Mouse (Mus musculus): Measurements from ENCODE around the gene Trpm8. TPM values are rescaled to one million over a fixed set of nuclear protein-coding genes. Genes with fewer than 3 reads are reported as not detected.

Trpm8 gene
- polyA plus RNA-seq, 1 experiment from 2014 or later = not detected

- H3K4me1 ChIP-seq (replicated peaks; ENCODE audit: control insufficient read depth, insufficient read depth, low read length) = no peaks in the 10 kb centered on the region
- WGBS = 65% methylated on average over 8 of the region's 8 CpGs
- H3K4me3 ChIP-seq (ENCODE audit: low read depth, low read length) = no peak overlapping the region
- H3K9ac ChIP-seq (ENCODE audit: low read depth, low read length) = no peak overlapping the region
- DNase-seq (ENCODE audit: low spot score) = peak; percentile 7
- H3K36me3 ChIP-seq (ENCODE audit: control insufficient read depth, insufficient read depth, low read length) = 0 out of 2 replicates have a peak, but pooled peaks cover 2% of the 10 kb centered on the region
- H3K27me3 ChIP-seq (ENCODE audit: control insufficient read depth, insufficient read depth, low read length) = no peaks in the 10 kb centered on the region
- H3K9me3 ChIP-seq (ENCODE audit: control insufficient read depth, low read length) = peaks cover 86% of the 10 kb centered on the region
- no peak overlapping the region for H3K4me2 ChIP-seq (replicated peaks; ENCODE audit: low read depth, low read length)
- ATAC-seq (ENCODE audit: low FRiP score) = no peak
- no peak overlapping the region for H3K27ac ChIP-seq (ENCODE audit: low read depth, low read length)
Observed at GRCm38 (mm10) chr1:88304261-88304985, 27.0 kb downstream of the Trpm8 start.

- Histone ChIP-seq H3K4me1 (replicated peaks; ENCODE audit: control insufficient read depth, insufficient read depth, low read length) (no peaks in the 10 kb centered on the region), H3K36me3 (ENCODE audit: control insufficient read depth, insufficient read depth, low read length) (0 out of 2 replicates have a peak, but pooled peaks cover 2% of the 10 kb centered on the region), H3K4me3 (ENCODE audit: low read depth, low read length) (no peak overlapping the region), H3K27me3 (ENCODE audit: control insufficient read depth, insufficient read depth, low read length) (no peaks in the 10 kb centered on the region), H3K27ac (ENCODE audit: low read depth, low read length) (no peak overlapping the region), H3K9me3 (ENCODE audit: control insufficient read depth, low read length) (peaks cover 86% of the 10 kb centered on the region), H3K4me2 (replicated peaks; ENCODE audit: low read depth, low read length) (no peak overlapping the region), H3K9ac (ENCODE audit: low read depth, low read length) (no peak overlapping the region)
- WGBS = 55% methylated on average over 6 of the region's 6 CpGs
- ATAC-seq (ENCODE audit: low FRiP score) (no peak), DNase-seq (ENCODE audit: low spot score) (peak; percentile 3)
Observed at GRCm38 (mm10) chr1:88305018-88305795, 27.7 kb downstream of the Trpm8 start.

GRCm38 (mm10) chr1:88306543-88306942 lies 29.1 kb downstream of the Trpm8 start:
- H3K9ac ChIP-seq (ENCODE audit: low read depth, low read length) = no peak overlapping the region
- H3K4me2 ChIP-seq (replicated peaks; ENCODE audit: low read depth, low read length) = no peak overlapping the region
- no peaks in the 10 kb centered on the region for H3K4me1 ChIP-seq (replicated peaks; ENCODE audit: control insufficient read depth, insufficient read depth, low read length)
- H3K27me3 ChIP-seq (ENCODE audit: control insufficient read depth, insufficient read depth, low read length) = no peaks in the 10 kb centered on the region
- peak; percentile 6 for DNase-seq (ENCODE audit: low spot score)
- 0 out of 2 replicates have a peak, but pooled peaks cover 2% of the 10 kb centered on the region for H3K36me3 ChIP-seq (ENCODE audit: control insufficient read depth, insufficient read depth, low read length)
- no peak overlapping the region for H3K27ac ChIP-seq (ENCODE audit: low read depth, low read length)
- H3K9me3 ChIP-seq (ENCODE audit: control insufficient read depth, low read length) = peaks cover 77% of the 10 kb centered on the region
- 63% methylated on average over 1 of the region's 1 CpGs for WGBS
- H3K4me3 ChIP-seq (ENCODE audit: low read depth, low read length) = no peak overlapping the region
- ATAC-seq (ENCODE audit: low FRiP score) = no peak

GRCm38 (mm10) chr1:88307180-88307579 lies 29.7 kb downstream of the Trpm8 start:
- H3K9me3 ChIP-seq (ENCODE audit: control insufficient read depth, low read length) = peaks cover 71% of the 10 kb centered on the region
- no peak overlapping the region for H3K9ac ChIP-seq (ENCODE audit: low read depth, low read length)
- no peak overlapping the region for H3K27ac ChIP-seq (ENCODE audit: low read depth, low read length)
- 67% methylated on average over 12 of the region's 12 CpGs for WGBS
- H3K4me1 ChIP-seq (replicated peaks; ENCODE audit: control insufficient read depth, insufficient read depth, low read length) = no peaks in the 10 kb centered on the region
- H3K27me3 ChIP-seq (ENCODE audit: control insufficient read depth, insufficient read depth, low read length) = no peaks in the 10 kb centered on the region
- H3K4me2 ChIP-seq (replicated peaks; ENCODE audit: low read depth, low read length) = no peak overlapping the region
- no peak overlapping the region for H3K4me3 ChIP-seq (ENCODE audit: low read depth, low read length)
- H3K36me3 ChIP-seq (ENCODE audit: control insufficient read depth, insufficient read depth, low read length) = 0 out of 2 replicates have a peak, but pooled peaks cover 2% of the 10 kb centered on the region
- DNase-seq (ENCODE audit: low spot score) = peak; percentile 5
- ATAC-seq (ENCODE audit: low FRiP score) = no peak

- DNase-seq (ENCODE audit: low spot score) = no peak
- no peak for ATAC-seq (ENCODE audit: low FRiP score)
- Histone ChIP-seq H3K36me3 (ENCODE audit: control insufficient read depth, insufficient read depth, low read length) (0 out of 2 replicates have a peak, but pooled peaks cover 2% of the 10 kb centered on the region), H3K27ac (ENCODE audit: low read depth, low read length) (no peak overlapping the region), H3K4me1 (replicated peaks; ENCODE audit: control insufficient read depth, insufficient read depth, low read length) (no peaks in the 10 kb centered on the region), H3K4me2 (replicated peaks; ENCODE audit: low read depth, low read length) (no peak overlapping the region), H3K4me3 (ENCODE audit: low read depth, low read length) (no peak overlapping the region), H3K9ac (ENCODE audit: low read depth, low read length) (no peak overlapping the region), H3K27me3 (ENCODE audit: control insufficient read depth, insufficient read depth, low read length) (no peaks in the 10 kb centered on the region), H3K9me3 (ENCODE audit: control insufficient read depth, low read length) (peaks cover 58% of the 10 kb centered on the region)
- WGBS = 57% methylated on average over 2 of the region's 2 CpGs
Observed at GRCm38 (mm10) chr1:88309020-88309419, 31.6 kb downstream of the Trpm8 start.

- peaks cover 50% of the 10 kb centered on the region for H3K9me3 ChIP-seq (ENCODE audit: control insufficient read depth, low read length)
- no peak overlapping the region for H3K27ac ChIP-seq (ENCODE audit: low read depth, low read length)
- WGBS = 54% methylated on average over 3 of the region's 3 CpGs
- H3K4me2 ChIP-seq (replicated peaks; ENCODE audit: low read depth, low read length) = no peak overlapping the region
- peak; percentile 44; the same call in 1 of the 2 replicates for ATAC-seq (ENCODE audit: low FRiP score)
- H3K4me1 ChIP-seq (replicated peaks; ENCODE audit: control insufficient read depth, insufficient read depth, low read length) = no peaks in the 10 kb centered on the region
- no peak overlapping the region for H3K9ac ChIP-seq (ENCODE audit: low read depth, low read length)
- H3K36me3 ChIP-seq (ENCODE audit: control insufficient read depth, insufficient read depth, low read length) = 0 out of 2 replicates have a peak, but pooled peaks cover 2% of the 10 kb centered on the region
- DNase-seq (ENCODE audit: low spot score) = peak; percentile 1
- H3K4me3 ChIP-seq (ENCODE audit: low read depth, low read length) = no peak overlapping the region
- H3K27me3 ChIP-seq (ENCODE audit: control insufficient read depth, insufficient read depth, low read length) = no peaks in the 10 kb centered on the region
Observed at GRCm38 (mm10) chr1:88309905-88310304, 32.4 kb downstream of the Trpm8 start.

GRCm38 (mm10) chr1:88310349-88310748 lies 32.9 kb downstream of the Trpm8 start:
- Histone ChIP-seq H3K36me3 (ENCODE audit: control insufficient read depth, insufficient read depth, low read length) (0 out of 2 replicates have a peak, but pooled peaks cover 2% of the 10 kb centered on the region), H3K4me3 (ENCODE audit: low read depth, low read length) (no peak overlapping the region), H3K27me3 (ENCODE audit: control insufficient read depth, insufficient read depth, low read length) (no peaks in the 10 kb centered on the region), H3K4me2 (replicated peaks; ENCODE audit: low read depth, low read length) (no peak overlapping the region), H3K9me3 (ENCODE audit: control insufficient read depth, low read length) (peaks cover 45% of the 10 kb centered on the region), H3K27ac (ENCODE audit: low read depth, low read length) (no peak overlapping the region), H3K9ac (ENCODE audit: low read depth, low read length) (no peak overlapping the region), H3K4me1 (replicated peaks; ENCODE audit: control insufficient read depth, insufficient read depth, low read length) (no peaks in the 10 kb centered on the region)
- DNase-seq (ENCODE audit: low spot score) = peak; percentile 1
- peak; percentile 36; the same call in 1 of the 2 replicates for ATAC-seq (ENCODE audit: low FRiP score)
- 64% methylated on average over 3 of the region's 3 CpGs for WGBS

- H3K9ac ChIP-seq (ENCODE audit: low read depth, low read length) = no peak overlapping the region
- H3K4me3 ChIP-seq (ENCODE audit: low read depth, low read length) = no peak overlapping the region
- H3K9me3 ChIP-seq (ENCODE audit: control insufficient read depth, low read length) = no peaks in the 10 kb centered on the region
- H3K36me3 ChIP-seq (ENCODE audit: control insufficient read depth, insufficient read depth, low read length) = no peaks in the 10 kb centered on the region
- DNase-seq (ENCODE audit: low spot score) (no peak), ATAC-seq (ENCODE audit: low FRiP score) (no peak)
- H3K4me1 ChIP-seq (replicated peaks; ENCODE audit: control insufficient read depth, insufficient read depth, low read length) = no peaks in the 10 kb centered on the region
- no peak overlapping the region for H3K27ac ChIP-seq (ENCODE audit: low read depth, low read length)
- 94% methylated on average over 1 of the region's 1 CpGs for WGBS
- no peaks in the 10 kb centered on the region for H3K27me3 ChIP-seq (ENCODE audit: control insufficient read depth, insufficient read depth, low read length)
- no peak overlapping the region for H3K4me2 ChIP-seq (replicated peaks; ENCODE audit: low read depth, low read length)
Observed at GRCm38 (mm10) chr1:88317279-88317678, 39.8 kb downstream of the Trpm8 start.
